Mouse (Mus musculus): ENCODE data around the gene Ppp2r5d. TPM values are rescaled to one million over a fixed set of nuclear protein-coding genes. Genes with fewer than 3 reads are reported as not detected.

The Ppp2r5d gene
- polyA plus RNA-seq, 1 experiment from 2014 or later = 88.5 TPM

Other genes with a start within 250 kb of the Ppp2r5d start
- gene Ttbk1, start 217.4 kb downstream of the Ppp2r5d start, polyA plus RNA-seq (2014; fragmentation: Nextera tagmentation; extraction: Ambion mirVana) = 0.32 and 0.39 TPM in 2 replicates
- gene Dnph1, start 208.4 kb downstream of the Ppp2r5d start, polyA plus RNA-seq (2014; fragmentation: Nextera tagmentation; extraction: Ambion mirVana) = 58.4 and 64.4 TPM in 2 replicates
- gene Cul9, start 158.7 kb downstream of the Ppp2r5d start, polyA plus RNA-seq (2014; fragmentation: Nextera tagmentation; extraction: Ambion mirVana) = 3.8 and 3.9 TPM in 2 replicates
- 11.9 and 12.4 TPM in 2 replicates for gene Srf, start 148.9 kb downstream of the Ppp2r5d start, polyA plus RNA-seq (2014; fragmentation: Nextera tagmentation; extraction: Ambion mirVana)
- gene Ptk7, start 75.6 kb downstream of the Ppp2r5d start, polyA plus RNA-seq (2014; fragmentation: Nextera tagmentation; extraction: Ambion mirVana) = 54.0 and 56.6 TPM in 2 replicates
- gene Klc4, start 59.1 kb downstream of the Ppp2r5d start, polyA plus RNA-seq (2014; fragmentation: Nextera tagmentation; extraction: Ambion mirVana) = 42.1 and 45.7 TPM in 2 replicates
- 134 and 144 TPM in 2 replicates for gene Mrpl2, start 58.9 kb downstream of the Ppp2r5d start, polyA plus RNA-seq (2014; fragmentation: Nextera tagmentation; extraction: Ambion mirVana)
- gene Cul7, start 54.8 kb downstream of the Ppp2r5d start, polyA plus RNA-seq (2014; fragmentation: Nextera tagmentation; extraction: Ambion mirVana) = 43.4 and 43.7 TPM in 2 replicates
- 49.1 and 57.7 TPM in 2 replicates for gene Rrp36, start 30.8 kb downstream of the Ppp2r5d start, polyA plus RNA-seq (2014; fragmentation: Nextera tagmentation; extraction: Ambion mirVana)
- 156 and 161 TPM in 2 replicates for gene Mea1, start 26.3 kb downstream of the Ppp2r5d start, polyA plus RNA-seq (2014; fragmentation: Nextera tagmentation; extraction: Ambion mirVana)
- gene Klhdc3, start 24.2 kb downstream of the Ppp2r5d start, polyA plus RNA-seq (2014; fragmentation: Nextera tagmentation; extraction: Ambion mirVana) = 109 and 110 TPM in 2 replicates
- gene Pex6, start 6.4 kb upstream of the Ppp2r5d start, polyA plus RNA-seq (2014; fragmentation: Nextera tagmentation; extraction: Ambion mirVana) = 18.3 and 20.8 TPM in 2 replicates
- 0.23 and 1.5 TPM in 2 replicates for gene Gnmt, start 24.1 kb upstream of the Ppp2r5d start, polyA plus RNA-seq (2014; fragmentation: Nextera tagmentation; extraction: Ambion mirVana)
- gene Cnpy3, start 47.1 kb upstream of the Ppp2r5d start, polyA plus RNA-seq (2014; fragmentation: Nextera tagmentation; extraction: Ambion mirVana) = 69.0 and 70.4 TPM in 2 replicates
- 0.69 and 0.74 TPM in 2 replicates for gene Ptcra, start 58.6 kb upstream of the Ppp2r5d start, polyA plus RNA-seq (2014; fragmentation: Nextera tagmentation; extraction: Ambion mirVana)
- 87.5 and 89.9 TPM in 2 replicates for gene 2310039H08Rik, start 67.5 kb upstream of the Ppp2r5d start, polyA plus RNA-seq (2014; fragmentation: Nextera tagmentation; extraction: Ambion mirVana)
- gene Rpl7l1, start 77.6 kb upstream of the Ppp2r5d start, polyA plus RNA-seq (2014; fragmentation: Nextera tagmentation; extraction: Ambion mirVana) = 133 and 150 TPM in 2 replicates
- 5.5 and 6.6 TPM in 2 replicates for gene Bicral, start 153.4 kb upstream of the Ppp2r5d start, polyA plus RNA-seq (2014; fragmentation: Nextera tagmentation; extraction: Ambion mirVana)
- 50.5 and 54.8 TPM in 2 replicates for gene Tbcc, start 185.6 kb upstream of the Ppp2r5d start, polyA plus RNA-seq (2014; fragmentation: Nextera tagmentation; extraction: Ambion mirVana)
- not detected in 2 replicates for gene Prph2, start 205.3 kb upstream of the Ppp2r5d start, polyA plus RNA-seq (2014; fragmentation: Nextera tagmentation; extraction: Ambion mirVana)

Measured in intestine, embryonic 14.5 days (tissue).